Mouse (Mus musculus) myocyte (in vitro differentiated cells): ENCODE measurements around the gene Nodal.

Experiments
- CEBPB ChIP-seq: IDR thresholded peaks from 2 replicates; pipeline ENCODE4 v1.6.1; 2011; ENCODE audit warnings: mild to moderate bottlenecking, moderate library complexity; ENCODE audit not compliant: poor library complexity, insufficient read depth, severe bottlenecking
- MYOD1 ChIP-seq, 3 experiments: IDR thresholded peaks; one replicate each; pipeline ENCODE4 v1.6.1; 2011; ENCODE audit warnings: control low read depth in 2 of 3, low read depth in 2 of 3, mild to moderate bottlenecking in 2 of 3, moderate library complexity in 1 of 3; ENCODE audit not compliant: insufficient read length in 2 of 3, control insufficient read depth in 1 of 3
- MYOG ChIP-seq, 3 experiments: IDR thresholded peaks; one replicate each; pipeline ENCODE4 v1.6.1; 2011; ENCODE audit warnings: control low read depth in 2 of 3, low read depth in 2 of 3, mild to moderate bottlenecking in 2 of 3; ENCODE audit not compliant: insufficient read length in 2 of 3, control insufficient read depth in 1 of 3, insufficient read depth in 1 of 3
- POLR2A ChIP-seq: IDR thresholded peaks from one replicate; pipeline ENCODE4 v1.6.1; 2011; ENCODE audit warnings: low read depth, mild to moderate bottlenecking, control low read depth, moderate library complexity; ENCODE audit not compliant: insufficient read length
- REST ChIP-seq: IDR thresholded peaks from one replicate; pipeline ENCODE4 v1.6.1; 2011; ENCODE audit warnings: mild to moderate bottlenecking, control low read depth, moderate library complexity; ENCODE audit not compliant: insufficient read depth, insufficient read length
- TCF12 ChIP-seq: IDR thresholded peaks from one replicate; pipeline ENCODE4 v1.6.1; 2011; ENCODE audit warnings: mild to moderate bottlenecking, control low read depth; ENCODE audit not compliant: poor library complexity, insufficient read depth, severe bottlenecking
- TCF3 ChIP-seq: IDR thresholded peaks from one replicate; pipeline ENCODE4 v1.6.1; 2011; ENCODE audit warnings: low read depth, control low read depth; ENCODE audit not compliant: insufficient read length

DNA sequence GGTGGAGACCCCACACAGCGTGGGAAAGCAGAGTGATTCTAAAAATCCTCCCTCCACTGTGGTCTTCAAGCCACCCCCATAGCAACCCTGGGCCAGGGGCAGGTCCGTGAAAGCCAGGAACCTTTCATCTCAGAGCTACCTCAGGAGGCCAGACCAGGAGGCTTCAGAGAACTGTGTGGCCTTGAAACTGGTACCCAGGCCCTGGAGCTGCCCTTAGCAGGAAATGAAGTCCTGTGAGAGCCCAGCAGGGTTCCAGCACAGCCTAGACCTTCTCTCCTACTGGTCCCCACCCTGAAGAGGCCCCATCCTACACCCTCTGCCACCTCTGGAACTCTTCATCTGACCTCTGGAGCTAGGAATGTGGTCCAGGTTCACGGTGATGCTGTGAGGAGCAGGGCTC lies 19.6 kb upstream of the Nodal start:
- no peak for TF ChIP-seq POLR2A
- TF ChIP-seq TCF12, result no peak
- no peak for TF ChIP-seq CEBPB
- no peak for TF ChIP-seq TCF3
- TF ChIP-seq MYOD1 (IDR thresholded peaks at IDR 0.05; ENCODE audit: control insufficient read depth in 1 of 3, insufficient read length in 2 of 3, low read depth in 2 of 3), result no peak
- TF ChIP-seq REST, result no peak
- no peak for TF ChIP-seq MYOG (IDR thresholded peaks at IDR 0.05; ENCODE audit: control insufficient read depth in 1 of 3, insufficient read depth in 1 of 3, insufficient read length in 2 of 3, low read depth in 2 of 3)
